Mouse (Mus musculus): ENCODE measurements around the gene Vgf. TPM values are rescaled to one million over a fixed set of nuclear protein-coding genes. Genes with fewer than 3 reads are reported as not detected.

Vgf gene
- total and polyA plus RNA-seq, 2 experiments from 2014 or later: 49.1 to 154 TPM

DNA sequence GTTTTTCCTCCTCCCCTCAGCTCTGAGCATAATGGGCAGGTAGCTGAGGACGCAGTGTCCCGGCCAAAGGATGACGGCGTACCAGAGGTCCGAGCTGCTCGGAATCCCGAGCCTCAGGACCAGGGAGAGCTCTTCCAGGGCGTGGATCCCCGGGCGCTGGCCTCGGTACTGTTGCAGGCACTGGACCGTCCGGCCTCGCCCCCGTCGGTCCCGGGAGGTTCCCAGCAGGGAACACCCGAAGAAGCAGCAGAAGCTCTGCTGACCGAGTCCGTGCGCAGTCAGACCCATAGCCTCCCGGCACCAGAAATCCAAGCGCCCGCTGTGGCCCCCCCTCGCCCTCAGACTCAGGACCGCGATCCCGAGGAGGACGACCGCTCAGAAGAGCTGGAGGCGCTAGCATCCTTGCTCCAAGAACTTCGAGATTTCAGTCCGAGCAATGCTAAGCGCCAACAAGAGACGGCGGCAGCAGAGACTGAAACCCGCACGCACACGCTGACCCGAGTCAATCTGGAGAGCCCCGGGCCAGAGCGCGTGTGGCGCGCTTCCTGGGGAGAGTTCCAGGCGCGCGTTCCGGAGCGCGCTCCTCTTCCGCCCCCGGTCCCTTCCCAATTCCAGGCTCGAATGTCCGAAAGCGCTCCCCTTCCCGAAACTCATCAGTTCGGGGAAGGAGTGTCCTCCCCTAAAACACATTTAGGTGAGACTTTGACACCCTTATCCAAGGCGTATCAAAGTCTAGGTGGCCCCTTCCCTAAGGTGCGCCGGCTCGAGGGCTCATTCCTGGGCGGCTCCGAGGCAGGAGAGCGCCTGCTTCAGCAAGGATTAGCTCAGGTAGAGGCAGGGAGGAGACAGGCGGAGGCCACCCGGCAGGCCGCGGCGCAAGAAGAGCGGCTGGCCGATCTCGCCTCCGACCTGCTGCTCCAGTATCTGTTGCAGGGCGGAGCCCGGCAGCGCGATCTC, 5.2 kb downstream of the Vgf start:
- Histone ChIP-seq H3K4me3 (ENCODE audit: low read depth, low read length) (peak overlapping the region; percentile 58), H3K4me2 (ENCODE audit: low read depth, low read length, poor library complexity, severe bottlenecking) (peak overlapping the region; percentile 95), H3K4me1 (ENCODE audit: insufficient read depth, low read length) (peaks cover 4% of the 10 kb centered on the region; the same call in 1 of the 2 replicates), H3K27ac (ENCODE audit: low read depth, low read length) (peak overlapping the region; percentile 62; the same call in 1 of the 2 replicates), H3K36me3 (ENCODE audit: insufficient read depth, low read length) (peaks cover 12% of the 10 kb centered on the region), H3K27me3 (ENCODE audit: insufficient read depth, low read length) (peaks cover 18% of the 10 kb centered on the region), H3K9ac (replicated peaks; ENCODE audit: low read length, poor library complexity, severe bottlenecking) (peak overlapping the region; percentile 74), H3K9me3 (ENCODE audit: low read length) (no peaks in the 10 kb centered on the region)
- no peak for ATAC-seq (ENCODE audit: low FRiP score)
- DNase-seq (ENCODE audit: low spot score): no peak
- TF ChIP-seq CTCF (IDR thresholded peaks at IDR 0.05): no peak
- WGBS: 1% methylated on average over 77 of the region's 78 CpGs

DNA sequence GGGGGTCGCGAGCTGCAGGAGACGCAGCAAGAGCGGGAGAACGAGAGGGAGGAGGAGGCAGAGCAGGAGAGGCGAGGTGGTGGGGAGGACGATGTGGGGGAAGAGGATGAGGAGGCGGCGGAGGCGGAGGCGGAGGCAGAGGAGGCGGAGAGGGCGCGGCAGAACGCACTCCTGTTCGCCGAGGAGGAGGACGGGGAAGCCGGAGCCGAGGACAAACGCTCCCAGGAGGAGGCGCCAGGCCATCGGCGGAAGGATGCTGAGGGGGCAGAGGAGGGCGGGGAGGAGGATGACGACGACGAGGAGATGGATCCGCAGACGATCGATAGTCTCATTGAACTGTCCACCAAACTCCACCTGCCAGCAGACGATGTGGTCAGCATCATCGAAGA, 5.8 kb downstream of the Vgf start:
- Histone ChIP-seq H3K4me3 (ENCODE audit: low read depth, low read length) (peak overlapping the region; percentile 58), H3K27me3 (ENCODE audit: insufficient read depth, low read length) (peaks cover 12% of the 10 kb centered on the region), H3K27ac (ENCODE audit: low read depth, low read length) (peak overlapping the region; percentile 57; the same call in 1 of the 2 replicates), H3K36me3 (ENCODE audit: insufficient read depth, low read length) (peaks cover 19% of the 10 kb centered on the region), H3K9ac (replicated peaks; ENCODE audit: low read length, poor library complexity, severe bottlenecking) (peak overlapping the region; percentile 74), H3K9me3 (ENCODE audit: low read length) (no peaks in the 10 kb centered on the region), H3K4me2 (ENCODE audit: low read depth, low read length, poor library complexity, severe bottlenecking) (peak overlapping the region; percentile 95), H3K4me1 (ENCODE audit: insufficient read depth, low read length) (peaks cover 4% of the 10 kb centered on the region; the same call in 1 of the 2 replicates)
- no peak for ATAC-seq (ENCODE audit: low FRiP score)
- peak; percentile 45 for DNase-seq (ENCODE audit: low spot score)
- TF ChIP-seq CTCF (IDR thresholded peaks at IDR 0.05): peak; percentile 55
- WGBS: 0% methylated on average over 26 of the region's 33 CpGs

DNA sequence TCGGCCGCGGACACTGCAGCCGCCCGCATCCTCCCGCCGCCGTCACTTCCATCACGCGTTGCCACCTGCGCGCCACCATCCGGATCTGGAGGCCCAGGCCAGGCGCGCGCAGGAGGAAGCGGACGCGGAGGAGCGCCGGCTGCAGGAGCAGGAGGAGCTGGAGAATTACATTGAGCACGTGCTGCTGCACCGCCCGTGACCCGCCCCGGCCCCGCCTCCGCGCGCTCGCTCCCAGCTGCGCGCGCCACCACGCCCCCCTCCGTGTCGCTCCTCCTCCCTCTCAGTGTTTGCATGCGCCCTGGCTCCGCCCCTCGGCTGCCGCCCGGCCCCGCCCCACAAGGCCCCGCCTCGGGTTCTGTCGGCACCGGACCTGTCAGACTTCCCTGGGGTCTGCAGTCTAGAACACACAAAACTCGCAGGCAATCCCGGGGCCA, 6.5 kb downstream of the Vgf start:
- Histone ChIP-seq H3K27ac (ENCODE audit: low read depth, low read length) (peak overlapping the region; percentile 57; the same call in 1 of the 2 replicates), H3K27me3 (ENCODE audit: insufficient read depth, low read length) (peaks cover 9% of the 10 kb centered on the region), H3K4me2 (ENCODE audit: low read depth, low read length, poor library complexity, severe bottlenecking) (peak overlapping the region; percentile 95), H3K4me3 (ENCODE audit: low read depth, low read length) (peak overlapping the region; percentile 58), H3K36me3 (ENCODE audit: insufficient read depth, low read length) (peaks cover 25% of the 10 kb centered on the region), H3K4me1 (ENCODE audit: insufficient read depth, low read length) (peaks cover 4% of the 10 kb centered on the region; the same call in 1 of the 2 replicates), H3K9ac (replicated peaks; ENCODE audit: low read length, poor library complexity, severe bottlenecking) (peak overlapping the region; percentile 74), H3K9me3 (ENCODE audit: low read length) (no peaks in the 10 kb centered on the region)
- ATAC-seq (ENCODE audit: low FRiP score) (peak; percentile 45), DNase-seq (ENCODE audit: low spot score) (peak; percentile 81)
- peak; percentile 25 for TF ChIP-seq CTCF (IDR thresholded peaks at IDR 0.05)
- under 1% methylated on average over 37 of the region's 49 CpGs for WGBS

DNA sequence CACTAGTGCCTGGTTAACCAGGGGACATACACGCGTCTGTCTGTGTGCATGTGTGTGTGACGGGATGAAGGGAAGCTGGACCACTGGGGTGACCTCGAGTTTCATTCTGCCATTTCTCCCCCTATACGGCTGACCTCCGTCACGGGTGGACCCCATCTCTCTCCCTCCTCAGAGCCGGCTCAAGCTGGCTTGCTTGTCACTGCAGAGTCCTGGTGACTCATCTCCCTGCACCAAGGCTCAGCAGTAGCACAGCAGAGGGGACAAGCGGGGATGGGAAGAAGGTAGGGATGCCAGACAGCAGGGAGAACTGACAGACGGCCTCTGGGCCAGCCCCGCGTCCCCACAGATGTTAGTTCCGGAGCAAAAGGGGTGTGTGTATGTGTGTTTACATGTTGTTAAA, 10.0 kb downstream of the Vgf start:
- 89% methylated on average over 13 of the region's 13 CpGs for WGBS
- peaks cover 49% of the 10 kb centered on the region for H3K36me3 ChIP-seq (ENCODE audit: insufficient read depth, low read length)

DNA sequence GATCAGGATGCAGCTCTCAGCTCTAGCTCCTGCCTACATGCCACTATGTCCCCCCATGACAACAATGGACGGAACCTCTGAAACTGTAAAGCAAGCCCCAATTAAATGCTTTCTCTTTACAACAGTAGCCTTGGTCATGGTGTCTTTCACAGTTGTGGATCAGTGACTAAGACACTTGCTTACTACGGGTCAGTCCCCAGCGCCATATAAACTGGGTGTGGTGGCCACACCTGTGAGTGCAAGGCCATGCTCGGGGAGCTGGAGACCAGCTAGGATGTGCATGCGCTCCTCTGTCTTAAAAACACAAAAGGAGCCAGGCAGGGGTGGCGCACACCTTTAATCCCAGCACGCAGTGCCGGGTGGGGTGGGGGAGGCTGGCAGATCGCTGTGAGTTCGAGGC, 13.3 kb downstream of the Vgf start:
- Histone ChIP-seq H3K27me3 (ENCODE audit: insufficient read depth, low read length) (no peaks in the 10 kb centered on the region), H3K36me3 (ENCODE audit: insufficient read depth, low read length) (peaks cover 66% of the 10 kb centered on the region), H3K9me3 (ENCODE audit: low read length) (no peaks in the 10 kb centered on the region), H3K27ac (ENCODE audit: low read depth, low read length) (no peak overlapping the region), H3K4me3 (ENCODE audit: low read depth, low read length) (no peak overlapping the region), H3K9ac (replicated peaks; ENCODE audit: low read length, poor library complexity, severe bottlenecking) (no peak overlapping the region), H3K4me2 (ENCODE audit: low read depth, low read length, poor library complexity, severe bottlenecking) (no peak overlapping the region), H3K4me1 (ENCODE audit: insufficient read depth, low read length) (no peaks in the 10 kb centered on the region)
- ATAC-seq (ENCODE audit: low FRiP score) (no peak), DNase-seq (ENCODE audit: low spot score) (no peak)
- WGBS: 95% methylated on average over 10 of the region's 10 CpGs
- no peak for TF ChIP-seq CTCF (IDR thresholded peaks at IDR 0.05)

More for the DNA sequence above, 10.0 kb downstream of the Vgf start:
- Histone ChIP-seq H3K27ac (ENCODE audit: low read depth, low read length) (no peak overlapping the region), H3K4me3 (ENCODE audit: low read depth, low read length) (no peak overlapping the region), H3K9ac (replicated peaks; ENCODE audit: low read length, poor library complexity, severe bottlenecking) (no peak overlapping the region), H3K27me3 (ENCODE audit: insufficient read depth, low read length) (no peaks in the 10 kb centered on the region), H3K4me2 (ENCODE audit: low read depth, low read length, poor library complexity, severe bottlenecking) (no peak overlapping the region), H3K9me3 (ENCODE audit: low read length) (no peaks in the 10 kb centered on the region), H3K4me1 (ENCODE audit: insufficient read depth, low read length) (peaks cover 4% of the 10 kb centered on the region; the same call in 1 of the 2 replicates)
- DNase-seq (ENCODE audit: low spot score) (no peak), ATAC-seq (ENCODE audit: low FRiP score) (no peak)
- TF ChIP-seq CTCF (IDR thresholded peaks at IDR 0.05): no peak

DNA sequence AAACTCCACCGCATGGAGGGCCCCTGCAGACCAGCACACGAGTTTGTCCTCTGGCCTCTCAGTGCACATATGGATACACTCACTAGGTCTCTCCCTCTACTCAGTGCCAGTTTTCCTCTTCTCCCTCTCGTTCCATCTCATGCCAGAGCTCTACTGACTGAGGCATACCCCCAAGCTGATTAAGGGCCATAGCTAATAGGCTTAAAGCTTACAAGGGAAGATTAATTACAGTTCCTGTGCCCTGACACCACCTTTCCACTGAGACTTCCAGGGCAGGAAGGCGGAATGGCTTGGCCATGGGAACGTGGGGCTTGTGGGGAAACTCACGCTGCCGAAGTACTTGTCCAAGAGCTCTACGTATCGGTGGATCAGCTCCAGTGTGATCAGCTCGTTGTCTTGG, 15.2 kb downstream of the Vgf start:
- Histone ChIP-seq H3K9me3 (ENCODE audit: low read length) (no peaks in the 10 kb centered on the region), H3K4me2 (ENCODE audit: low read depth, low read length, poor library complexity, severe bottlenecking) (no peak overlapping the region), H3K4me3 (ENCODE audit: low read depth, low read length) (no peak overlapping the region), H3K27ac (ENCODE audit: low read depth, low read length) (no peak overlapping the region), H3K4me1 (ENCODE audit: insufficient read depth, low read length) (peaks cover 2% of the 10 kb centered on the region; the same call in 1 of the 2 replicates), H3K9ac (replicated peaks; ENCODE audit: low read length, poor library complexity, severe bottlenecking) (no peak overlapping the region), H3K36me3 (ENCODE audit: insufficient read depth, low read length) (peaks cover 53% of the 10 kb centered on the region), H3K27me3 (ENCODE audit: insufficient read depth, low read length) (no peaks in the 10 kb centered on the region)
- 72% methylated on average over 10 of the region's 10 CpGs for WGBS
- ATAC-seq (ENCODE audit: low FRiP score) (no peak), DNase-seq (ENCODE audit: low spot score) (no peak)
- no peak for TF ChIP-seq CTCF (IDR thresholded peaks at IDR 0.05)

Data from midbrain, postnatal 0 days (tissue).